Mouse (Mus musculus): Measurements from ENCODE around the gene Slc2a1.

Gene Slc2a1

GRCm38 (mm10) chr4:119098216-119099210 is 10.0 kb upstream of the Slc2a1 start:
- no peak for DNase-seq (ENCODE audit: low spot score in 2 of 2)

- no peak for DNase-seq (ENCODE audit: low spot score in 2 of 2)
These were observed 7.1 kb upstream of the Slc2a1 start for GRCm38 (mm10) chr4:119101392-119101791.

- peak; percentile 22 to 50 for DNase-seq (ENCODE audit: low spot score in 2 of 2)
These were observed 6.0 kb upstream of the Slc2a1 start for GRCm38 (mm10) chr4:119102350-119103126.

- DNase-seq (ENCODE audit: low spot score in 2 of 2) = no peak
These were observed 3.7 kb upstream of the Slc2a1 start for GRCm38 (mm10) chr4:119104847-119105246.

GRCm38 (mm10) chr4:119105704-119106103 is 2.8 kb upstream of the Slc2a1 start:
- peak; percentile 48 to 50 for DNase-seq (ENCODE audit: low spot score in 2 of 2)

- no peak for DNase-seq (ENCODE audit: low spot score in 2 of 2)
These were observed 644 bp upstream of the Slc2a1 start for GRCm38 (mm10) chr4:119107867-119108266.

- DNase-seq (ENCODE audit: low spot score in 2 of 2) = no peak
These were observed 1.1 kb downstream of the Slc2a1 start for GRCm38 (mm10) chr4:119109640-119110039.

GRCm38 (mm10) chr4:119110512-119110911 is 2.0 kb downstream of the Slc2a1 start:
- DNase-seq (ENCODE audit: low spot score in 2 of 2) = no peak

GRCm38 (mm10) chr4:119111410-119111809 is 2.9 kb downstream of the Slc2a1 start:
- DNase-seq (ENCODE audit: low spot score in 2 of 2) = no peak

GRCm38 (mm10) chr4:119112256-119112885 is 3.9 kb downstream of the Slc2a1 start:
- no peak for DNase-seq (ENCODE audit: low spot score in 2 of 2)

- DNase-seq (ENCODE audit: low spot score in 2 of 2) = no peak
These were observed 7.1 kb downstream of the Slc2a1 start for GRCm38 (mm10) chr4:119115611-119116070.

- DNase-seq (ENCODE audit: low spot score in 2 of 2) = no peak
These were observed 7.8 kb downstream of the Slc2a1 start for GRCm38 (mm10) chr4:119116336-119116735.

GRCm38 (mm10) chr4:119117571-119117970 is 9.1 kb downstream of the Slc2a1 start:
- no peak for DNase-seq (ENCODE audit: low spot score in 2 of 2)

GRCm38 (mm10) chr4:119118659-119119077 is 10.2 kb downstream of the Slc2a1 start:
- no peak for DNase-seq (ENCODE audit: low spot score in 2 of 2)

GRCm38 (mm10) chr4:119119354-119119753 is 10.8 kb downstream of the Slc2a1 start:
- DNase-seq (ENCODE audit: low spot score in 2 of 2) = no peak

- DNase-seq (ENCODE audit: low spot score in 2 of 2) = no peak
These were observed 11.6 kb downstream of the Slc2a1 start for GRCm38 (mm10) chr4:119120095-119120494.

GRCm38 (mm10) chr4:119121249-119121648 is 12.7 kb downstream of the Slc2a1 start:
- no peak for DNase-seq (ENCODE audit: low spot score in 2 of 2)

- no peak for DNase-seq (ENCODE audit: low spot score in 2 of 2)
These were observed 16.3 kb downstream of the Slc2a1 start for GRCm38 (mm10) chr4:119124771-119125273.

GRCm38 (mm10) chr4:119125577-119126270 is 17.2 kb downstream of the Slc2a1 start:
- no peak for DNase-seq (ENCODE audit: low spot score in 2 of 2)

- DNase-seq (ENCODE audit: low spot score in 2 of 2) = no peak
These were observed 18.7 kb downstream of the Slc2a1 start for GRCm38 (mm10) chr4:119127229-119127628.

- DNase-seq (ENCODE audit: low spot score in 2 of 2) = no peak
These were observed 20.0 kb downstream of the Slc2a1 start for GRCm38 (mm10) chr4:119128547-119128946.

All from frontal cortex, postnatal 14 days (tissue).